Mouse (Mus musculus) heart, embryonic 15.5 days (tissue): ENCODE data around the gene Mrpl17. TPM values are rescaled to one million over a fixed set of nuclear protein-coding genes. Genes with fewer than 3 reads are reported as not detected.

Experiments used
- ATAC-seq: fragments of 200-750 bp; cut with Nextera tagmentation; replicated peaks from 2 replicates; pipeline ENCODE4 v1.8.0; 2017; ENCODE audit warnings: low read depth, moderate TSS enrichment; ENCODE audit not compliant: insufficient number of reproducible peaks, insufficient read depth, low FRiP score
- H3K27ac ChIP-seq: fragments of 300-500 bp; sonication (generic); 2 replicates; pipeline ENCODE4 v1.5.1; 2015; ENCODE audit warnings: mild to moderate bottlenecking, inconsistent platforms
- H3K27me3 ChIP-seq: fragments of 300-500 bp; sonication (generic); 2 replicates; pipeline ENCODE4 v1.6.1; 2015; ENCODE audit warnings: inconsistent platforms
- H3K36me3 ChIP-seq: fragments of 300-500 bp; sonication (generic); 2 replicates; pipeline ENCODE4 v1.6.1; 2015; ENCODE audit warnings: mild to moderate bottlenecking, inconsistent platforms
- H3K4me1 ChIP-seq: fragments of 300-500 bp; sonication (generic); replicated peaks from 2 replicates; pipeline ENCODE4 v1.6.1; 2015; ENCODE audit warnings: inconsistent platforms
- H3K4me2 ChIP-seq: fragments of 300-500 bp; sonication (generic); 2 replicates; pipeline ENCODE4 v1.6.1; 2015; ENCODE audit warnings: inconsistent platforms, mild to moderate bottlenecking, moderate library complexity
- H3K4me3 ChIP-seq: fragments of 300-500 bp; sonication (generic); 2 replicates; pipeline ENCODE4 v1.5.1; 2015; ENCODE audit warnings: mild to moderate bottlenecking, inconsistent platforms
- H3K9ac ChIP-seq: fragments of 300-500 bp; sonication (generic); 2 replicates; pipeline ENCODE4 v1.6.1; 2015; ENCODE audit warnings: mild to moderate bottlenecking, inconsistent platforms
- H3K9me3 ChIP-seq: fragments of 300-500 bp; sonication (generic); replicated peaks from 2 replicates; pipeline ENCODE4 v1.6.1; 2016; ENCODE audit warnings: inconsistent platforms
- WGBS: fragments of 180-500 bp; shearing (Covaris S2); methylation state at CpG from one replicate; pipeline ENCODE4 v1.1.7; 2015; ENCODE audit warnings: mixed read lengths; 5-methylcytosine and 5-hydroxymethylcytosine counted together
- polyA plus RNA-seq: library from polyadenylated mRNA; unstranded; fragments of >200 nt; fragmentation: Nextera tagmentation; extraction: Ambion mirVana; gene quantifications from 2 replicates; pipeline ENCODE4 v1.2.1, GENCODE M21; 2015

Gene Mrpl17
- polyA plus RNA-seq, 1 experiment from 2014 or later: 180 TPM

DNA sequence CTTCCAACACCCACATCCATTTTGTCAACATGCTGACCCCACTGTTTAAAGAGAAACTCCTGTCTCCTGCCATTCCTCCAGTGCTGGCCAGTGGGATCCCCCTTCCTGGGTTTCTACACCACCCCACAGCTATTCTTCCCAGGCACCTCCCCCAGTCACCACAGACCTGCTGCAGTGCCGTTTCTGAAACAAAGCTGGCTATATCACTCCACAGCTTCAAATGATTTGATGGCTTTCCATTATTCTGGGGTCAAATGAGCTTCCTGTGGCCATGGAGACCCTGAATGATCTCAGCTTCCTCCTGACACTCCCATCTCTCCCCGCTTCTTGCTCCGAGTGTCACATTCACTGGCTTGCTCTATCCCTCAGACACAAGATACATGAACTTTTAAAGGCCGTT lies 26.3 kb downstream of the Mrpl17 start:
- no peak overlapping the region for H3K9ac ChIP-seq
- H3K27ac ChIP-seq: peak overlapping the region; percentile 31; the same call in 1 of the 2 replicates
- peaks cover 3% of the 10 kb centered on the region; the same call in 1 of the 2 replicates for H3K27me3 ChIP-seq
- no peak for ATAC-seq
- peak overlapping the region; percentile 23 for H3K4me2 ChIP-seq
- no peak overlapping the region for H3K4me3 ChIP-seq
- peaks cover 23% of the 10 kb centered on the region for H3K4me1 ChIP-seq
- no peaks in the 10 kb centered on the region for H3K9me3 ChIP-seq
- 38% methylated on average over 4 of the region's 4 CpGs for WGBS
- H3K36me3 ChIP-seq: no peaks in the 10 kb centered on the region

DNA sequence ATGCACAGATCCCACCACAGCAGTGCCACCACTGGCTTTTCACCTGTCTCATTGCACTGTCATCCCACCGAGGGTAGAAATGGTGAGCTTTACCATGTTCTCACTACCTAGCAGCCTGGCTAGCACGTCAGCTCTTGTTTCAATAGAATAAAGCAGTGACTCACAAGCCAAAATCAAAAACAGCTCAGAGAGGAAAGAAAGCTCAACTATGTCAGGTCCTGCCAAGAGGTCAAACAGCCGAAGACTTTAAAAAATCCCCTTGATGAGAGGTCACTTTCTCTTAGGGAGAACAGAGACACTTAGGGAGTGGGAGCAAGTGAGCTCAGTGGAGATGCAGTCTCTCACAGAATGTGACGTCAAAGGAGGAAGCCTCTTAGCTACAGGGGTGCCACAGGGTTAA lies 27.0 kb downstream of the Mrpl17 start:
- no peak for ATAC-seq
- H3K4me1 ChIP-seq: peaks cover 30% of the 10 kb centered on the region
- WGBS: 42% methylated on average over 4 of the region's 4 CpGs
- peaks cover 3% of the 10 kb centered on the region; the same call in 1 of the 2 replicates for H3K27me3 ChIP-seq
- H3K36me3 ChIP-seq: no peaks in the 10 kb centered on the region
- peak overlapping the region; percentile 23; the same call in 1 of the 2 replicates for H3K4me2 ChIP-seq
- H3K9ac ChIP-seq: no peak overlapping the region
- no peak overlapping the region for H3K4me3 ChIP-seq
- no peaks in the 10 kb centered on the region for H3K9me3 ChIP-seq
- no peak overlapping the region for H3K27ac ChIP-seq

DNA sequence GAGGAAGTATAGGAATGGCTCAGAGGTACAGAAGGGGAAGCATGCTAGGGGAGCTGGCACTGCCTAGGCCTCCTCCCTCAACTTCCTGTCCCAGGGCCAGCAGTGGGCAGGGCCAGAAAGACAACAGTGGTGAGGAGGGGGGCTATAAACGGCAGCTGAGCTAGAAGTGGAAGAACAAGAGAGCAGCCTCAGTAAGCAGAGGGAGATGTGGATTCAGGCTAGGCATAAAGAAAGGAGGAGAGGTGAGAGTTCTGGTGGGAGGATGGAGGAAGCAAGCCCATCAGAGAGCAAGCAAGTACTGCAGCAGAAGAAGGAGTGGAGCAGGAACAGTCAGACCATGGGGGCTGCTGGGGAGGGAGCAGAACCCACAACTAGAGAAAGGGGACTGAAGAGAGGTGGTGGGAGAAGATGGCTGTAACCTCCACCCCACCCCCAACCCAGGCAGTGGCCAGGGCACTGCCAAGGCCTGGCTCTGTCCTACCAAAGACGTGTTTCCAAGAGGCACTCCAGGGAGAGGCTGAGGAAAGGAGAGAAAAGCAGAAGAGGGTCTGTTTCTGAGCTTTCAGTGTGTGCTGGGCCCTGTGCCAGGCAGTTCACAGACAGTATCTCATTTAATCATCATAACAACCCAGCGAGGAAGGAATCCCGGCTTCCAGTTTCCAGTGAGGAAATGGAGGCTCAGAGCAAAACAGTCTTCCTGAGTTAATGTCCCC lies 32.2 kb downstream of the Mrpl17 start:
- peak; percentile 69 for ATAC-seq
- H3K4me2 ChIP-seq: peak overlapping the region; percentile 41
- H3K4me1 ChIP-seq: peaks cover 32% of the 10 kb centered on the region
- no peaks in the 10 kb centered on the region for H3K36me3 ChIP-seq
- H3K9me3 ChIP-seq: no peaks in the 10 kb centered on the region
- 21% methylated on average over 4 of the region's 4 CpGs for WGBS
- H3K9ac ChIP-seq: peak overlapping the region; percentile 19
- H3K27me3 ChIP-seq: no peaks in the 10 kb centered on the region
- H3K27ac ChIP-seq: peak overlapping the region; percentile 87
- peak overlapping the region; percentile 10 for H3K4me3 ChIP-seq

DNA sequence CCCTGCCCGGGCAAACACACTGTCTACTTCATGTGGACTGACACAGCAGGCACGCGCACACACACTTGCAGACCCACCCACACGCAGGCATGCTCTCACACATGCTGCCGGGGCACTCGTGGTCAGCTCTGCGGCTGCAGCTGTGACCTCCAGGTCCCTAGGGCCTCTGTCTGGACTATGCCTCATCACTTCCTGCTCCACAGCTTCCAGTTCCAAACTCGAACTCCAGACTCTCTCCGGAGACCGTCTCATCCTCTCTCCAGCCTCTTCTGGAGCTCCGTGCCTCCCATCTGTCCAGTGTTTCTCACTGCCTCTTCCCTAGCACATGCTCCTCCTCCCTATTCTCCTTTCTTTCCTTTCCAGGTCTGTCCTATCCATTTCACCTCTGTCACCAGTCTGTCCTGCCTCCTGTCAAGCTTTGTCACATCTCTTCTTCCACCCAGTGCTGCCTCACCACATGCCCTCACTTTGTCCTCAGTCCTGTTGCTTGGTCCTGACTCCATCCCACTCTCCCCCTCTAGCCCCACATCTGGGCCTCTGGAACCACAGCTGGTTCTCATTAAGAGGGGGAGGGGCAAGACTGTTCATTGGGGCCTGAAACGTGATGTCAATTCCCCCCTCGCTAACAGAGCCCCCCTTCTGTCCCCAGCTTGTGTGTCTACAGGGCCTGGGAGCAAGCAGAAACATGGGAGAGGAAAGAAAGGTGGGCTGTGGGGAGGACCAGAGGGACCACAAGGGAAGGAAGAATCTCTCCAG lies 32.9 kb downstream of the Mrpl17 start:
- ATAC-seq: peak; percentile 57
- no peaks in the 10 kb centered on the region for H3K27me3 ChIP-seq
- no peaks in the 10 kb centered on the region for H3K9me3 ChIP-seq
- H3K4me3 ChIP-seq: peak overlapping the region; percentile 10
- peak overlapping the region; percentile 41 for H3K4me2 ChIP-seq
- WGBS: 36% methylated on average over 13 of the region's 13 CpGs
- peak overlapping the region; percentile 19; the same call in 1 of the 2 replicates for H3K9ac ChIP-seq
- no peaks in the 10 kb centered on the region for H3K36me3 ChIP-seq
- peak overlapping the region; percentile 87 for H3K27ac ChIP-seq
- peaks cover 32% of the 10 kb centered on the region for H3K4me1 ChIP-seq

DNA sequence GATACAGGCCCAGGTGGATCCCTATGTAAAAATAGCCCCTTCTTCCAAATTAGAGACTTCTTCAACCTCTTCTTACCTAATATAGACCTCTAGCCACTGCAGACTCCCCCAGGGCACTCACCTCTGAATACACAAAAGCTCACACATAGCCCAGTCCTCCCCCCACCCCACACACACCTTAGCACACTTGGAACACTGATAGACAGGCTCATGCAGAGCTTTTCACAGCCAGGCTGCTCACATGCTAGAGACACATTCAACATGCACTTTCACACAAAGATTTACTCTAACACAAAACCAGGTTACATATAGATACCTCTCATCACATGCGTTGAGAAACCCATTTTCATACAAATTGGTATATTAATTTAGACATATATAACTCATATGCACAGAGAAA lies 33.6 kb downstream of the Mrpl17 start:
- ATAC-seq: no peak
- no peak overlapping the region for H3K4me3 ChIP-seq
- peak overlapping the region; percentile 41; the same call in 1 of the 2 replicates for H3K4me2 ChIP-seq
- H3K27ac ChIP-seq: peak overlapping the region; percentile 87; the same call in 1 of the 2 replicates
- H3K9me3 ChIP-seq: no peaks in the 10 kb centered on the region
- H3K36me3 ChIP-seq: no peaks in the 10 kb centered on the region
- WGBS: 84% methylated on average over 1 of the region's 1 CpGs
- H3K4me1 ChIP-seq: peaks cover 32% of the 10 kb centered on the region
- H3K9ac ChIP-seq: no peak overlapping the region
- H3K27me3 ChIP-seq: no peaks in the 10 kb centered on the region

DNA sequence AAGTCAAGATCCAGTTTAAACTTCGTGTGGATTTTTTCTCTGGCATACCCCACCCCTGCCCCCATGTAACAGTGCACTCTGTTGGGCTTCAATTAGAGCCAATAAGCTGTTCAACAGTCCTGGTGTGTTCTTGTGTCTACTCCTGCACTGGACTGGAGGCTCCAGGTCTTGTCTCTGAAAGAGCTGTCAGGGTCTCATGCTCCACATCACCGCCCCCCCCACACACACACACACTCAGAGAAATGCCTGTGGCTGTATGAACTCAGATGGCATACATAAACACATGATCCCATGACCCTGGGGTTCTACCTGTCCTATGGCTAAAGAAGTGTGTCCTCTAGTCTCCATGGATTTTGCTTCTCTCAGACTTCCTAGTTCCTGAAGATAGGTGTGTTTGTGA lies 34.9 kb downstream of the Mrpl17 start:
- no peaks in the 10 kb centered on the region for H3K27me3 ChIP-seq
- WGBS: 74% methylated on average over 2 of the region's 2 CpGs
- no peak for ATAC-seq
- H3K9me3 ChIP-seq: no peaks in the 10 kb centered on the region
- H3K9ac ChIP-seq: no peak overlapping the region
- peaks cover 32% of the 10 kb centered on the region for H3K4me1 ChIP-seq
- no peak overlapping the region for H3K27ac ChIP-seq
- H3K4me2 ChIP-seq: no peak overlapping the region
- no peaks in the 10 kb centered on the region for H3K36me3 ChIP-seq
- no peak overlapping the region for H3K4me3 ChIP-seq

DNA sequence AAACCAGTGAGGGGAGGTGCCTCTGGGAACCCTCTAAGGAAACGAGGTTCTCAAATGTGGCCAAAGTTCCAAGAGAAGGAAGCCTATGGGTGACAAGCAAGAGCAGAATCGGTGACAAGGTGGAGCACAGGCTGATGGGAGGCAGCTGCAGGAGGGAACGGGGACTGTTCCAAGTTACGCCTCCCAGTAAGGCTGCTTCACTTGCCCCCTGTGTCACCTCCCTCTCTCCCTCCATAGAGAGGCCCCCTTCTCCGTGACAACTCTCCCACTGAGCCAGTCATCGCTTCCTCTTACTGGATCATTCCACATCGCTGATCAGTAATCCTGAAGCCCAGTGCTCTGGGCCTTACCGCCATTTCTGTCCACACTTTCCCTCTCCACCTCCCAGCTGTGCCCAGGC lies 36.2 kb downstream of the Mrpl17 start:
- H3K4me1 ChIP-seq: peaks cover 32% of the 10 kb centered on the region
- no peaks in the 10 kb centered on the region for H3K9me3 ChIP-seq
- H3K27ac ChIP-seq: 0 out of 2 replicates have a peak overlapping the region, but pooled peaks have one; percentile 34
- no peaks in the 10 kb centered on the region for H3K27me3 ChIP-seq
- no peaks in the 10 kb centered on the region for H3K36me3 ChIP-seq
- no peak overlapping the region for H3K4me2 ChIP-seq
- WGBS: 49% methylated on average over 8 of the region's 8 CpGs
- no peak overlapping the region for H3K4me3 ChIP-seq
- H3K9ac ChIP-seq: no peak overlapping the region
- 0 out of 2 replicates have a peak, but pooled peaks have one; percentile 5 for ATAC-seq

DNA sequence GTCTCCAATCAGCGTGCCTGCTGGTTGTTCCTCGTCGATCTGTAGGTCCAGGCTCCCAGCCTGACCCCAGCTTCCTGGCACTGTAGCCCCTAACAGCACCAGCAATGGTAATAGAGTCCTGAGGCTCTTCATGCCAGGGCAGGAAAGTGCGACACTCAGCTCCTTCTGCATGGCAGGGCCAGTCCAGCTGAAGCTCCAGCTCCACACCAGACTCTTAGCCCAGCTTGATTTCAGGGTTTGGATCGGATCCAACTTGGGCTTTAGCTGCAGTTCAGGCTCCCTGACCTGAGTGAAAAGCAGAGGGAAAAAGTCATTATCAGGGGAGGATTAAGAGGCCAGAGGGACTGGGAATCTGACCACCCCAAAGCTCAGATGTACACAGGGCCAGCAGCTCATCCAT lies 37.9 kb downstream of the Mrpl17 start:
- H3K27ac ChIP-seq: no peak overlapping the region
- H3K36me3 ChIP-seq: no peaks in the 10 kb centered on the region
- 72% methylated on average over 5 of the region's 5 CpGs for WGBS
- peaks cover 22% of the 10 kb centered on the region for H3K4me1 ChIP-seq
- H3K9me3 ChIP-seq: no peaks in the 10 kb centered on the region
- H3K4me2 ChIP-seq: no peak overlapping the region
- no peak overlapping the region for H3K4me3 ChIP-seq
- ATAC-seq: no peak
- no peaks in the 10 kb centered on the region for H3K27me3 ChIP-seq
- H3K9ac ChIP-seq: no peak overlapping the region

DNA sequence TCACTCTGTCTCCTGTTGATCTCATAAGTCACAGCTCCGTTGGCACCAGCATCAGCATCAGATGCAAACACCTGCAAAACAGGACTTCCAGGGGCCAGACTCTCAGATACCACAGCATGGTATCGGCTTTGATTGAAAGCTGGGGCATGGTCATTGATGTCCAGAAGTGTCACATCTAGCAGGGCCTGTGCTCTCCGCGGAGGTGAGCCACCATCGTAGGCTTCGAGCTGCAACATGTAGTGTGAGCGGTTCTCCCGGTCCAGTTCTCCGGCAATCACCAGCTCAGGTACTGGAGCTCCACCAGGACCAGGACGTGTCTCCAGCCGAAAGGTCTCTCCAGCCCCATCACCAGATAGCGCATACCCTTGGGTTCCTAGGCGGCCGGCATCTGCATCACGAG lies 38.6 kb downstream of the Mrpl17 start:
- no peaks in the 10 kb centered on the region for H3K27me3 ChIP-seq
- no peaks in the 10 kb centered on the region for H3K9me3 ChIP-seq
- no peak overlapping the region for H3K4me3 ChIP-seq
- no peak overlapping the region for H3K4me2 ChIP-seq
- H3K9ac ChIP-seq: no peak overlapping the region
- H3K36me3 ChIP-seq: no peaks in the 10 kb centered on the region
- ATAC-seq: no peak
- H3K27ac ChIP-seq: no peak overlapping the region
- 89% methylated on average over 15 of the region's 15 CpGs for WGBS
- peaks cover 21% of the 10 kb centered on the region for H3K4me1 ChIP-seq

DNA sequence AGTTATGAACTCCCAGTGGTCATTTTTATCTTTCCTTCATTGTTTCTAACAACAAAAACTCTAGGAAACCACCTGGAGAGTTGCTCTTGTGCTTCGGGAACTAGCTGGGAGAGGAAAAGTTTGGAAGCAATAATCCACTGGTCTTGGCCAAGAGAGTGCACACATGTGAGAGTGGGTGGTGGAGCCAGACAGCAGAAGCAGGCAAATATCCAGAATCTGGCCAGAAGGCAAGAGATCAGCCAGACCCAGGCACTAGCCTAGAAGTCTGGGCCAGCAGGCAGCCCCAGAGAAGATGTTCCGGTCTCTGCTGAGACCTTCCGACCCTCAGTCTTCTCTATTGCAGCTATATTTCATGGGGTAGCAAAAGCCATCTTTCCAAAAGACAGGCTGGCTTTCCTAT lies 40.9 kb downstream of the Mrpl17 start:
- Histone ChIP-seq H3K36me3 (no peaks in the 10 kb centered on the region), H3K4me2 (no peak overlapping the region), H3K4me1 (peaks cover 20% of the 10 kb centered on the region), H3K9ac (no peak overlapping the region), H3K27me3 (no peaks in the 10 kb centered on the region), H3K9me3 (no peaks in the 10 kb centered on the region), H3K27ac (no peak overlapping the region), H3K4me3 (no peak overlapping the region)
- no peak for ATAC-seq
- 79% methylated on average over 3 of the region's 3 CpGs for WGBS

DNA sequence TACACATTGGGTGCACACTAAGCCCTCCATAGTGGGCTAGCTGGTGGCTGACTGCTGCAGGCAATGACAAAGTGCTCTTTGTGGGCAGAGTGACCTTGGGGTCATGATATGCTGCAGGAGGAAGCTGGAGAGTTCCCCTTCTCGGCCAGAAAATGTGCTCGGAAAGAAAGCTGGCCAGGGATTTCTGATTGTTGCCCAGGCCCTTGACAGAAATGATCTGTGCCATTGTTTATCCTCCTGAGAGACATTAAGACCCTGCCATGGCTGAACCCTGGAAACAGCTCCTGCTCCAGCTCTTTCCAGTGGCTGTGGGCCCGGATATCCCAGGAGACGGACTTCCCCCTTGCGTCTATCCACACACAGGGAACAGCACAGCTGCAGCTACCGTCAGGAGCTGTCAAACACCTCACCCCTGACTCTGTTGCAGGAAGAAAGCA lies 43.2 kb downstream of the Mrpl17 start:
- ATAC-seq: no peak
- 28% methylated on average over 6 of the region's 6 CpGs for WGBS
- Histone ChIP-seq H3K36me3 (peaks cover 6% of the 10 kb centered on the region; the same call in 1 of the 2 replicates), H3K4me1 (peaks cover 11% of the 10 kb centered on the region), H3K9me3 (no peaks in the 10 kb centered on the region), H3K27ac (peak overlapping the region; percentile 16), H3K27me3 (peaks cover 12% of the 10 kb centered on the region), H3K4me2 (no peak overlapping the region), H3K4me3 (no peak overlapping the region), H3K9ac (no peak overlapping the region)
